Mouse (Mus musculus) CH12.LX (cell line): Measurements from ENCODE around the gene Wwp2. TPM values are rescaled to one million over a fixed set of nuclear protein-coding genes. Genes with fewer than 3 reads are reported as not detected.

Experiments used
- DNase-seq: peaks from one replicate; pipeline ENCODE4 v3.0.0-alpha.2; 2013; ENCODE audit errors: extremely low read depth
- H3K27ac ChIP-seq: 2 replicates; pipeline ENCODE4 v1.5.1; 2012; ENCODE audit warnings: low read depth, mild to moderate bottlenecking, control low read depth, moderate library complexity; ENCODE audit not compliant: insufficient read depth
- H3K27me3 ChIP-seq: replicated peaks from 2 replicates; pipeline ENCODE3; 2012; ENCODE audit warnings: inconsistent platforms
- H3K36me3 ChIP-seq, 2 experiments: replicated peaks in 1 of 2; 2 replicates each; pipeline versions ENCODE3 to v1.6.1; 2012; ENCODE audit warnings: inconsistent platforms in 1 of 2, low read length in 1 of 2, mild to moderate bottlenecking in 1 of 2, mixed read lengths in 1 of 2, moderate library complexity in 1 of 2; ENCODE audit not compliant: control insufficient read depth in 1 of 2, insufficient read depth in 1 of 2
- H3K4me1 ChIP-seq, 2 experiments: 2 replicates each; pipeline ENCODE4 v1.6.1; 2012; ENCODE audit warnings: inconsistent platforms in 1 of 2, moderate library complexity in 1 of 2; ENCODE audit not compliant: insufficient read depth in 2 of 2, control insufficient read depth in 1 of 2
- H3K4me2 ChIP-seq: 2 replicates; pipeline ENCODE4 v1.6.1; 2012; ENCODE audit warnings: low read depth, mild to moderate bottlenecking, control low read depth; ENCODE audit not compliant: poor library complexity, insufficient read depth, severe bottlenecking
- H3K4me3 ChIP-seq, 3 experiments: fragments of 150-350 bp in 1 of 3; sonication (generic) in 1 of 3; replicated peaks in 1 of 3; 2 replicates each; pipeline versions ENCODE3 to v1.5.1; 2011 to 2012; ENCODE audit warnings: low read depth in 2 of 3, low read length in 2 of 3, mild to moderate bottlenecking in 2 of 3, moderate library complexity in 2 of 3, control low read depth in 1 of 3, improper control_type of control experiment in 1 of 3, inconsistent platforms in 1 of 3, mixed read lengths in 1 of 3; ENCODE audit not compliant: poor library complexity in 1 of 3
- H3K79me2 ChIP-seq: replicated peaks from 2 replicates; pipeline ENCODE4 v1.6.1; 2012; ENCODE audit warnings: mild to moderate bottlenecking, moderate library complexity; ENCODE audit not compliant: control insufficient read depth, poor library complexity, insufficient read depth, severe bottlenecking; ENCODE audit errors: extremely low read depth
- H3K9ac ChIP-seq: 2 replicates; pipeline ENCODE4 v1.6.1; 2012; ENCODE audit warnings: low read depth, mild to moderate bottlenecking, control low read depth, moderate library complexity; ENCODE audit not compliant: insufficient read depth
- H3K9me3 ChIP-seq: replicated peaks from 2 replicates; pipeline ENCODE3; 2012; ENCODE audit warnings: low read length, inconsistent platforms, mixed read lengths
- CTCF ChIP-seq, 2 experiments: IDR thresholded peaks in 1 of 2; conservative IDR thresholded peaks in 1 of 2; 2 replicates each; pipeline ENCODE4 v1.5.1; 2011 to 2012; ENCODE audit warnings: low read depth in 2 of 2, low read length in 2 of 2, improper control_type of control experiment in 1 of 2, inconsistent platforms in 1 of 2, mild to moderate bottlenecking in 1 of 2, moderate library complexity in 1 of 2
- ELF1 ChIP-seq: IDR thresholded peaks from 2 replicates; pipeline ENCODE4 v1.6.1; 2014; ENCODE audit warnings: low read depth, mild to moderate bottlenecking, inconsistent platforms, low read length, improper control_type of control experiment
- IRF4 ChIP-seq: IDR thresholded peaks from 2 replicates; pipeline ENCODE4 v1.6.1; 2014; ENCODE audit warnings: low read depth, mild to moderate bottlenecking, inconsistent platforms, low read length, improper control_type of control experiment
- JUN ChIP-seq: IDR thresholded peaks from 2 replicates; pipeline ENCODE4 v1.6.1; 2011; ENCODE audit warnings: low read depth, mild to moderate bottlenecking, low read length, improper control_type of control experiment, moderate library complexity; ENCODE audit not compliant: insufficient read depth
- KAT2A ChIP-seq: IDR thresholded peaks from 2 replicates; pipeline ENCODE4 v1.6.1; 2012; ENCODE audit warnings: low read length, improper control_type of control experiment, inconsistent platforms; ENCODE audit not compliant: insufficient replicate concordance
- MAX ChIP-seq: IDR thresholded peaks from 2 replicates; pipeline ENCODE4 v1.6.1; 2011; ENCODE audit warnings: low read length, improper control_type of control experiment
- MAZ ChIP-seq: IDR thresholded peaks from 2 replicates; pipeline ENCODE4 v1.6.1; 2012; ENCODE audit warnings: low read depth, mild to moderate bottlenecking, inconsistent platforms, low read length, improper control_type of control experiment, moderate library complexity
- MXI1 ChIP-seq: IDR thresholded peaks from 2 replicates; pipeline ENCODE4 v1.6.1; 2011; ENCODE audit warnings: mild to moderate bottlenecking, low read depth, low read length, improper control_type of control experiment
- MYC ChIP-seq: IDR thresholded peaks from 2 replicates; pipeline ENCODE4 v1.6.1; 2011; ENCODE audit warnings: low read depth, mild to moderate bottlenecking, improper control_type of control experiment, low read length
- NELFE ChIP-seq: IDR thresholded peaks from 2 replicates; pipeline ENCODE4 v1.6.1; 2011; ENCODE audit warnings: low read depth, low read length, improper control_type of control experiment
- NRF1 ChIP-seq: IDR thresholded peaks from 2 replicates; pipeline ENCODE4 v1.6.1; 2014; ENCODE audit warnings: low read depth, mild to moderate bottlenecking, inconsistent platforms, low read length, improper control_type of control experiment, moderate library complexity
- POLR2AphosphoS2 ChIP-seq: IDR thresholded peaks from 2 replicates; pipeline ENCODE4 v1.6.1; 2011; ENCODE audit warnings: low read depth, low read length, improper control_type of control experiment
- RAD21 ChIP-seq: IDR thresholded peaks from 2 replicates; pipeline ENCODE4 v1.6.1; 2011; ENCODE audit warnings: low read depth, mild to moderate bottlenecking, low read length, improper control_type of control experiment, moderate library complexity
- SIN3A ChIP-seq: IDR thresholded peaks from 2 replicates; pipeline ENCODE4 v1.6.1; 2012; ENCODE audit warnings: low read length, improper control_type of control experiment, inconsistent platforms
- SMC3 ChIP-seq: IDR thresholded peaks from 2 replicates; pipeline ENCODE4 v1.6.1; 2011; ENCODE audit warnings: low read depth, low read length, improper control_type of control experiment
- TBP ChIP-seq: conservative IDR thresholded peaks from 2 replicates; pipeline ENCODE4 v1.6.1; 2011; ENCODE audit warnings: low read depth, low read length, improper control_type of control experiment
- ZC3H11A ChIP-seq: IDR thresholded peaks from 2 replicates; pipeline ENCODE4 v1.6.1; 2012; ENCODE audit warnings: low read depth, mild to moderate bottlenecking, inconsistent platforms, low read length, improper control_type of control experiment
- ZMIZ1 ChIP-seq: IDR thresholded peaks from 2 replicates; pipeline ENCODE4 v1.6.1; 2012; ENCODE audit warnings: low read depth, mild to moderate bottlenecking, inconsistent platforms, low read length, improper control_type of control experiment
- ZNF384 ChIP-seq: IDR thresholded peaks from 2 replicates; pipeline ENCODE4 v1.6.1; 2012; ENCODE audit warnings: low read depth, low read length, improper control_type of control experiment, inconsistent platforms
- dilution Hi-C: fragments of 300-500 bp; cut with MboI; formaldehyde crosslinking; loops from 2 replicates; pipeline ENCODE4 v1.14.3; 2020; ENCODE audit warnings: low sequenced_read_pairs; ENCODE audit not compliant: extremely low pct_unique_long_range_greater_than_20kb, extremely low pct_ligation_motif_present
- in situ Hi-C: fragments of 300-500 bp; cut with MboI; formaldehyde crosslinking; loops from 3 replicates; pipeline ENCODE4 v1.14.3; 2019; ENCODE audit warnings: low sequenced_read_pairs, low pct_ligation_motif_present, low pct_unique_long_range_greater_than_20kb, mixed read lengths
- polyA plus RNA-seq: library from polyadenylated mRNA; unstranded; fragments of >175 nt; gene quantifications from 2 replicates; pipeline ENCODE4 v1.2.1, GENCODE M21; 2012; ENCODE audit warnings: low read depth; ENCODE audit not compliant: insufficient read length
- total RNA-seq, 2 experiments: library from RNA; depleted of rRNA; stranded (reverse); fragments of 300-350 nt in 1 of 2; fragments of >200 nt in 1 of 2; gene quantifications; 2 replicates each; pipeline ENCODE4 v1.2.3; 2012 to 2014

The Wwp2 gene
- total and polyA plus RNA-seq, 3 experiments: 13.5 to 30.3 (median 20.7) TPM

- in situ Hi-C loops: no loop called here
- peaks cover 11 to 40% of the 10 kb centered on the region in 2 experiments for H3K36me3 ChIP-seq
- dilution Hi-C loops: no loop called here
- no peaks in the 10 kb centered on the region for H3K9me3 ChIP-seq
- H3K4me2 ChIP-seq: no peak overlapping the region
- TF ChIP-seq ZNF384 (no peak), MYC (no peak), SMC3 (no peak), JUN (no peak), IRF4 (no peak), RAD21 (no peak), KAT2A (no peak), POLR2AphosphoS2 (no peak), ELF1 (no peak), SIN3A (no peak), MXI1 (no peak), TBP (no peak)
- no peaks in the 10 kb centered on the region for H3K27me3 ChIP-seq
- no peak for DNase-seq
- H3K27ac ChIP-seq: no peak overlapping the region
- H3K4me1 ChIP-seq: peaks cover 2 to 13% of the 10 kb centered on the region in 2 experiments; a peak in 3 of 4 replicates
- H3K4me3 ChIP-seq: no peak overlapping the region
- H3K9ac ChIP-seq: no peak overlapping the region
- no peaks in the 10 kb centered on the region for H3K79me2 ChIP-seq
Measured at GRCm38 (mm10) chr8:107510766-107511165, 74.6 kb downstream of the Wwp2 start.

- Histone ChIP-seq H3K9ac (no peak overlapping the region), H3K4me3 (no peak overlapping the region), H3K79me2 (no peaks in the 10 kb centered on the region), H3K9me3 (no peaks in the 10 kb centered on the region), H3K4me2 (no peak overlapping the region), H3K27ac (no peak overlapping the region), H3K36me3 (peaks cover 6 to 28% of the 10 kb centered on the region in 2 experiments), H3K27me3 (no peaks in the 10 kb centered on the region), H3K4me1 (peaks cover 2 to 12% of the 10 kb centered on the region in 2 experiments; a peak in 3 of 4 replicates)
- TF ChIP-seq ZMIZ1: no peak
- TF ChIP-seq NRF1: no peak
- no peak for TF ChIP-seq CTCF (conservative IDR thresholded peaks at IDR 0.05 in 1 of 2, IDR thresholded peaks at IDR 0.05 in 1 of 2; ENCODE audit: low read depth in 2 of 2, low read length in 2 of 2)
- TF ChIP-seq ZNF384: no peak
- no peak for TF ChIP-seq NELFE
- TF ChIP-seq IRF4: no peak
- TF ChIP-seq MAX: no peak
- TF ChIP-seq SMC3: no peak
- no peak for TF ChIP-seq ZC3H11A
- no peak for TF ChIP-seq ELF1
- TF ChIP-seq TBP: no peak
- TF ChIP-seq MAZ: no peak
- in situ Hi-C loops (no loop called here), dilution Hi-C loops (no loop called here)
- no peak for DNase-seq
Measured at GRCm38 (mm10) chr8:107513249-107513648, 77.1 kb downstream of the Wwp2 start.
